Mouse (Mus musculus) gastrocnemius, adult 18-20 months (tissue): ENCODE data around the gene 1700029F12Rik. TPM values are rescaled to one million over a fixed set of nuclear protein-coding genes. Genes with fewer than 3 reads are reported as not detected.

Source experiments
- DNase-seq: peaks from one replicate; pipeline ENCODE4 v3.0.0; 2021; ENCODE audit warnings: low spot score
- total RNA-seq, 2 experiments: library from RNA; stranded (reverse); gene quantifications; 2 replicates each; pipeline ENCODE4 v1.2.3; 2021

1700029F12Rik gene
- total RNA-seq, 2 experiments from 2014 or later = not detected

- DNase-seq = no peak
Measured at GRCm38 (mm10) chr13:97030075-97030474, 4.1 kb downstream of the 1700029F12Rik start.

- DNase-seq = no peak
Measured at GRCm38 (mm10) chr13:97021906-97022305, 12.3 kb downstream of the 1700029F12Rik start.

GRCm38 (mm10) chr13:97020122-97020521 lies 14.0 kb downstream of the 1700029F12Rik start:
- no peak for DNase-seq

- DNase-seq = no peak
Measured at GRCm38 (mm10) chr13:97017711-97018110, 16.5 kb downstream of the 1700029F12Rik start.

GRCm38 (mm10) chr13:97014366-97014765 lies 19.8 kb downstream of the 1700029F12Rik start:
- DNase-seq = no peak

- no peak for DNase-seq
Measured at GRCm38 (mm10) chr13:97008266-97009153, 25.7 kb downstream of the 1700029F12Rik start.

- DNase-seq = no peak
Measured at GRCm38 (mm10) chr13:97007501-97008265, 26.5 kb downstream of the 1700029F12Rik start.

GRCm38 (mm10) chr13:97006784-97007183 lies 27.4 kb downstream of the 1700029F12Rik start:
- DNase-seq = no peak

- no peak for DNase-seq
Measured at GRCm38 (mm10) chr13:96997080-96997479, 37.1 kb downstream of the 1700029F12Rik start.

- no peak for DNase-seq
Measured at GRCm38 (mm10) chr13:96995243-96995642, 38.9 kb downstream of the 1700029F12Rik start.

GRCm38 (mm10) chr13:96993291-96993989 lies 40.7 kb downstream of the 1700029F12Rik start:
- DNase-seq = no peak

- no peak for DNase-seq
Measured at GRCm38 (mm10) chr13:96990561-96991265, 43.4 kb downstream of the 1700029F12Rik start.

- DNase-seq = no peak
Measured at GRCm38 (mm10) chr13:96990045-96990444, 44.1 kb downstream of the 1700029F12Rik start.

- no peak for DNase-seq
Measured at GRCm38 (mm10) chr13:96989129-96989528, 45.0 kb downstream of the 1700029F12Rik start.

GRCm38 (mm10) chr13:96985599-96986275 lies 48.4 kb downstream of the 1700029F12Rik start:
- DNase-seq = no peak

- DNase-seq = no peak
Measured at GRCm38 (mm10) chr13:96984688-96985087, 49.5 kb downstream of the 1700029F12Rik start.

GRCm38 (mm10) chr13:96983251-96984126 lies 50.7 kb downstream of the 1700029F12Rik start:
- no peak for DNase-seq

- no peak for DNase-seq
Measured at GRCm38 (mm10) chr13:96980561-96980960, 53.6 kb downstream of the 1700029F12Rik start.

- DNase-seq = no peak
Measured at GRCm38 (mm10) chr13:96976986-96977595, 57.1 kb downstream of the 1700029F12Rik start.
